ENCODE assay signal across 8 mouse cellular contexts in genomic region chr2:30446891-30447826, GRCm38 (mm10). TPM values are rescaled to one million over a fixed set of nuclear protein-coding genes. Genes with fewer than 3 reads are reported as not detected.
DNase-seq lines count a peak whose midpoint lies in the region; ATAC-seq and TF ChIP-seq lines count a peak whose summit lies in the region.
"Had no signal": no experiment of that assay in that cellular context is flagged by ENCODE, and none has a peak within 500 bp of the region (broad histone marks: within the 10 kb centered on the region; RNA-seq: fewer than 3 reads in every experiment).

No protein-coding gene starts in this region.

- no peak overlapping the region for H3K9ac ChIP-seq in kidney, embryonic 14.5 days (ENCODE audit: low read depth, low read length)
- H3K9ac ChIP-seq in heart, embryonic 15.5 days: 0 out of 2 replicates have a peak overlapping the region, but pooled peaks have one; percentile 1

- TF ChIP-seq POLR2A in kidney, adult 2 months (IDR thresholded peaks at IDR 0.05; ENCODE audit: low read depth, low read length): no peak

- H3K9me3 ChIP-seq in kidney, embryonic 14.5 days (ENCODE audit: control insufficient read depth, low read length): peaks cover 6% of the 10 kb centered on the region; the same call in 1 of the 2 replicates
- 0 out of 2 replicates have a peak, but pooled peaks cover 7% of the 10 kb centered on the region for H3K9me3 ChIP-seq in heart, embryonic 15.5 days (replicated peaks)

- DNase-seq in kidney, adult 2 months: peak; percentile 54
- peak; percentile 69 to 78 for DNase-seq in cerebellum, postnatal 25 days
- peak; percentile 58 for DNase-seq in lung, postnatal 14 days
- DNase-seq in left cerebral cortex, postnatal 10 days (ENCODE audit: extremely low spot score in 1 of 2, low spot score in 2 of 2): no peak
- no peak for DNase-seq in thymus, postnatal 4 days

- H3K4me1 ChIP-seq in kidney, adult 2 months (ENCODE audit: control insufficient read depth, insufficient read depth, low read length): peaks cover 30% of the 10 kb centered on the region
- peaks cover 38% of the 10 kb centered on the region for H3K4me1 ChIP-seq in kidney, embryonic 14.5 days (ENCODE audit: control insufficient read depth, insufficient read depth, low read length)
- peaks cover 58% of the 10 kb centered on the region for H3K4me1 ChIP-seq in heart, embryonic 15.5 days (replicated peaks)

- peak overlapping the region; percentile 52 for H3K27ac ChIP-seq in kidney, adult 2 months (ENCODE audit: insufficient read depth, low read depth, low read length)
- H3K27ac ChIP-seq in kidney, embryonic 14.5 days (ENCODE audit: low read depth, low read length): no peak overlapping the region
- peak overlapping the region; percentile 100 for H3K27ac ChIP-seq in heart, embryonic 15.5 days
- H3K27ac ChIP-seq: neural tube, embryonic 12.5 days had no signal

- H3K36me3 ChIP-seq in kidney, adult 2 months (ENCODE audit: control insufficient read depth, insufficient read depth, low read length): no peaks in the 10 kb centered on the region
- H3K36me3 ChIP-seq in kidney, embryonic 14.5 days (ENCODE audit: control insufficient read depth, insufficient read depth, low read length): peaks cover 59% of the 10 kb centered on the region
- peaks cover 26% of the 10 kb centered on the region for H3K36me3 ChIP-seq in heart, embryonic 15.5 days

- no peak overlapping the region for H3K4me2 ChIP-seq in kidney, embryonic 14.5 days (replicated peaks; ENCODE audit: low read depth, low read length)
- no peak overlapping the region for H3K4me2 ChIP-seq in heart, embryonic 15.5 days
- H3K4me2 ChIP-seq: neural tube, embryonic 12.5 days had no signal

- intact Hi-C loops in left cerebral cortex, postnatal 10 days (cut with DNase I): no loop called here

- no peaks in the 10 kb centered on the region for H3K27me3 ChIP-seq in kidney, adult 2 months (replicated peaks; ENCODE audit: control insufficient read depth, insufficient read depth, low read length)
- H3K27me3 ChIP-seq in kidney, embryonic 14.5 days (ENCODE audit: control insufficient read depth, insufficient read depth, low read length): no peaks in the 10 kb centered on the region
- H3K27me3 ChIP-seq in heart, embryonic 15.5 days: no peaks in the 10 kb centered on the region
- H3K27me3 ChIP-seq: neural tube, embryonic 12.5 days had no signal

- no peak for ATAC-seq in kidney, embryonic 14.5 days (ENCODE audit: low FRiP score, low TSS enrichment)
- ATAC-seq in heart, embryonic 15.5 days (replicated peaks; ENCODE audit: insufficient number of reproducible peaks, insufficient read depth, low FRiP score, low read depth): no peak

- H3K4me3 ChIP-seq in kidney, adult 2 months (ENCODE audit: insufficient read depth, low read depth, low read length): no peak overlapping the region
- H3K4me3 ChIP-seq in kidney, embryonic 14.5 days (ENCODE audit: low read length): no peak overlapping the region
- no peak overlapping the region for H3K4me3 ChIP-seq in heart, embryonic 15.5 days
- H3K4me3 ChIP-seq: neural tube, embryonic 12.5 days had no signal

- 55% methylated on average over 10 of the region's 10 CpGs for WGBS in kidney, adult 2 months
- 75% methylated on average over 10 of the region's 10 CpGs for WGBS in kidney, embryonic 14.5 days
- WGBS in heart, embryonic 15.5 days: 68% methylated on average over 10 of the region's 10 CpGs

- TF ChIP-seq CTCF in kidney, adult 2 months (conservative IDR thresholded peaks at IDR 0.05; ENCODE audit: insufficient read depth, insufficient read length, low read depth, low read length): no peak

RNA-seq across cellular contexts. Expression of gene Ier5l, which starts 26.9 kb away (rescaled TPM):
- 9.9 and 16.1 TPM in 2 replicates for polyA plus RNA-seq in kidney, adult 2 months (2012; rRNA removed)
- 5.5 and 7.2 TPM in 2 replicates for polyA plus RNA-seq in kidney, embryonic 14.5 days (2014; fragmentation: Nextera tagmentation; extraction: Ambion mirVana)
- polyA plus RNA-seq in heart, embryonic 15.5 days (2015; fragmentation: Nextera tagmentation; extraction: Ambion mirVana): 1.7 and 2.0 TPM in 2 replicates
- 1 to 10 TPM; 7.8 to 9.8 TPM for total RNA-seq in left cerebral cortex, postnatal 10 days (2021)

RNA-seq across cellular contexts. Expression of gene Ptpa, which starts 31.3 kb away (rescaled TPM):
- 132 and 176 TPM in 2 replicates for polyA plus RNA-seq in kidney, adult 2 months (2012; rRNA removed)
- polyA plus RNA-seq in kidney, embryonic 14.5 days (2014; fragmentation: Nextera tagmentation; extraction: Ambion mirVana): 92.3 and 96.0 TPM in 2 replicates
- polyA plus RNA-seq in heart, embryonic 15.5 days (2015; fragmentation: Nextera tagmentation; extraction: Ambion mirVana): 102 and 119 TPM in 2 replicates
- 100 to 1,000 TPM; 144 to 145 TPM for total RNA-seq in left cerebral cortex, postnatal 10 days (2021)

RNA-seq across cellular contexts. Expression of gene Crat, which starts 31.5 kb away (rescaled TPM):
- polyA plus RNA-seq in kidney, adult 2 months (2012; rRNA removed): 214 and 254 TPM in 2 replicates
- polyA plus RNA-seq in kidney, embryonic 14.5 days (2014; fragmentation: Nextera tagmentation; extraction: Ambion mirVana): 21.4 and 30.6 TPM in 2 replicates
- 108 and 109 TPM in 2 replicates for polyA plus RNA-seq in heart, embryonic 15.5 days (2015; fragmentation: Nextera tagmentation; extraction: Ambion mirVana)
- 10 to 100 TPM; 39.7 to 40.3 TPM for total RNA-seq in left cerebral cortex, postnatal 10 days (2021)

RNA-seq across cellular contexts. Expression of gene Dolpp1, which starts 55.1 kb away (rescaled TPM):
- 30.6 and 36.4 TPM in 2 replicates for polyA plus RNA-seq in kidney, adult 2 months (2012; rRNA removed)
- 31.0 and 34.7 TPM in 2 replicates for polyA plus RNA-seq in kidney, embryonic 14.5 days (2014; fragmentation: Nextera tagmentation; extraction: Ambion mirVana)
- polyA plus RNA-seq in heart, embryonic 15.5 days (2015; fragmentation: Nextera tagmentation; extraction: Ambion mirVana): 19.5 and 25.2 TPM in 2 replicates
- total RNA-seq in left cerebral cortex, postnatal 10 days (2021): 10 to 100 TPM; 35.6 to 36.4 TPM

Comparison
In these comparisons a context has a peak if more than half of its experiments do, and no peak if none do; other contexts are left out.
1. DNase-seq: peak in kidney, adult 2 months (single experiment), cerebellum, postnatal 25 days (2 of 2) and lung, postnatal 14 days (single experiment); none in left cerebral cortex, postnatal 10 days (0 of 2) and thymus, postnatal 4 days (single experiment).